Mouse (Mus musculus) embryonic fibroblast, embryonic 13.5 days (primary cell): ENCODE data around the gene Gm4969.

Experiments
- CTCF ChIP-seq: IDR thresholded peaks from 2 replicates; pipeline ENCODE4 v1.5.1; 2011; ENCODE audit warnings: mild to moderate bottlenecking, control low read depth, low read length, moderate library complexity, borderline replicate concordance; ENCODE audit not compliant: insufficient read depth
- POLR2A ChIP-seq: IDR thresholded peaks from 2 replicates; pipeline ENCODE4 v1.6.1; 2011; ENCODE audit warnings: low read depth, mild to moderate bottlenecking, control low read depth, low read length, moderate library complexity

GRCm38 (mm10) chr7:19086042-19086441, 32.1 kb downstream of the Gm4969 start:
- TF ChIP-seq CTCF (no peak), POLR2A (peak; percentile 42; the same call in 1 of the 2 replicates)
